Mouse (Mus musculus) brain, embryonic 14.5 days (tissue): ENCODE results near the gene Serpinh1. TPM values are rescaled to one million over a fixed set of nuclear protein-coding genes. Genes with fewer than 3 reads are reported as not detected.
A peak's percentile ranks its signal among the peaks of the same experiment; 100 is the strongest.

Experiments
- DNase-seq: peaks from one replicate; pipeline ENCODE4 v3.0.0-alpha.2; 2011; ENCODE audit warnings: low read depth
- CTCF ChIP-seq: fragments of 200-500 bp; IDR thresholded peaks from 2 replicates; pipeline ENCODE4 v1.5.1; 2012; ENCODE audit warnings: inconsistent platforms, mild to moderate bottlenecking, moderate library complexity, borderline replicate concordance; ENCODE audit not compliant: insufficient read depth, insufficient read length; ENCODE audit errors: extremely low read depth
- POLR2A ChIP-seq: fragments of 200-500 bp; IDR thresholded peaks from 2 replicates; pipeline ENCODE4 v1.6.1; 2012; ENCODE audit warnings: mild to moderate bottlenecking, inconsistent platforms, borderline replicate concordance; ENCODE audit not compliant: poor library complexity, insufficient read depth, insufficient read length, severe bottlenecking; ENCODE audit errors: extremely low read depth
- polyA plus RNA-seq: library from polyadenylated mRNA; depleted of rRNA; stranded (reverse); fragments of >200 nt; gene quantifications from 2 replicates; pipeline ENCODE4 v1.2.3, GENCODE M21; 2012

Serpinh1 gene
- polyA plus RNA-seq, 1 experiment, result 283 TPM

- no peak for DNase-seq
- TF ChIP-seq POLR2A, result no peak
- no peak for TF ChIP-seq CTCF
These were observed 33.0 kb upstream of the Serpinh1 start for GRCm38 (mm10) chr7:99386030-99386429.

GRCm38 (mm10) chr7:99384101-99384611 is 31.1 kb upstream of the Serpinh1 start:
- no peak for TF ChIP-seq POLR2A

GRCm38 (mm10) chr7:99383246-99383645 is 30.2 kb upstream of the Serpinh1 start:
- TF ChIP-seq CTCF (no peak), POLR2A (no peak)
- no peak for DNase-seq

More at GRCm38 (mm10) chr7:99384101-99384611, 31.1 kb upstream of the Serpinh1 start:
- DNase-seq, result peak; percentile 44

- TF ChIP-seq POLR2A (no peak), CTCF (no peak)
- peak; percentile 32 for DNase-seq
These were observed 29.3 kb upstream of the Serpinh1 start for GRCm38 (mm10) chr7:99382088-99383000.

GRCm38 (mm10) chr7:99381214-99382087 is 28.4 kb upstream of the Serpinh1 start, which contains the start of gene Gdpd5:
Gdpd5 (plus strand) TSS chr7:99381414.
- TF ChIP-seq POLR2A, result peak; percentile 88; the same call in 1 of the 2 replicates
- no peak for TF ChIP-seq CTCF
- DNase-seq, result peak; percentile 99

GRCm38 (mm10) chr7:99380491-99381213 is 27.6 kb upstream of the Serpinh1 start:
- DNase-seq, result peak; percentile 92
- TF ChIP-seq POLR2A (no peak; the same call in 1 of the 2 replicates), CTCF (peak; percentile 64; the same call in 1 of the 2 replicates)

GRCm38 (mm10) chr7:99378870-99379269 is 25.8 kb upstream of the Serpinh1 start:
- DNase-seq, result no peak
- no peak for TF ChIP-seq POLR2A
- TF ChIP-seq CTCF, result no peak

GRCm38 (mm10) chr7:99375455-99375854 is 22.4 kb upstream of the Serpinh1 start:
- TF ChIP-seq CTCF (peak; percentile 83; the same call in 1 of the 2 replicates), POLR2A (no peak)
- peak; percentile 74 for DNase-seq

- peak; percentile 40 for DNase-seq
- TF ChIP-seq CTCF, result peak; percentile 1; the same call in 1 of the 2 replicates
These were observed 21.3 kb upstream of the Serpinh1 start for GRCm38 (mm10) chr7:99374325-99374724.

GRCm38 (mm10) chr7:99366716-99367115 is 13.7 kb upstream of the Serpinh1 start:
- no peak for DNase-seq
- TF ChIP-seq POLR2A, result no peak
- no peak for TF ChIP-seq CTCF
